Mouse (Mus musculus): ENCODE results near the gene Sh3bgrl2.

The Sh3bgrl2 gene

GRCm38 (mm10) chr9:83589680-83590467 is 41.7 kb downstream of the Sh3bgrl2 start:
- DNase-seq (ENCODE audit: low spot score in 2 of 2): no peak

- DNase-seq (ENCODE audit: low spot score in 2 of 2): no peak
These were observed 43.8 kb downstream of the Sh3bgrl2 start for GRCm38 (mm10) chr9:83591848-83592456.

GRCm38 (mm10) chr9:83593811-83594210 is 45.7 kb downstream of the Sh3bgrl2 start:
- DNase-seq (ENCODE audit: low spot score in 2 of 2): no peak

GRCm38 (mm10) chr9:83596132-83596531 is 48.0 kb downstream of the Sh3bgrl2 start:
- no peak for DNase-seq (ENCODE audit: low spot score in 2 of 2)

GRCm38 (mm10) chr9:83596646-83597481 is 48.7 kb downstream of the Sh3bgrl2 start:
- DNase-seq (ENCODE audit: low spot score in 2 of 2): no peak

- no peak for DNase-seq (ENCODE audit: low spot score in 2 of 2)
These were observed 49.9 kb downstream of the Sh3bgrl2 start for GRCm38 (mm10) chr9:83598047-83598446.

- DNase-seq (ENCODE audit: low spot score in 2 of 2): no peak
These were observed 51.4 kb downstream of the Sh3bgrl2 start for GRCm38 (mm10) chr9:83599505-83599904.

- no peak for DNase-seq (ENCODE audit: low spot score in 2 of 2)
These were observed 52.3 kb downstream of the Sh3bgrl2 start for GRCm38 (mm10) chr9:83600286-83601048.

GRCm38 (mm10) chr9:83602176-83602770 is 54.1 kb downstream of the Sh3bgrl2 start:
- no peak for DNase-seq (ENCODE audit: low spot score in 2 of 2)

- no peak for DNase-seq (ENCODE audit: low spot score in 2 of 2)
These were observed 55.0 kb downstream of the Sh3bgrl2 start for GRCm38 (mm10) chr9:83603159-83603558.

GRCm38 (mm10) chr9:83605886-83606640 is 57.9 kb downstream of the Sh3bgrl2 start:
- no peak for DNase-seq (ENCODE audit: low spot score in 2 of 2)

- no peak for DNase-seq (ENCODE audit: low spot score in 2 of 2)
These were observed 60.0 kb downstream of the Sh3bgrl2 start for GRCm38 (mm10) chr9:83608135-83608534.

GRCm38 (mm10) chr9:83609422-83610297 is 61.5 kb downstream of the Sh3bgrl2 start:
- DNase-seq (ENCODE audit: low spot score in 2 of 2): peak; percentile 68 to 83

- no peak for DNase-seq (ENCODE audit: low spot score in 2 of 2)
These were observed 67.9 kb downstream of the Sh3bgrl2 start for GRCm38 (mm10) chr9:83615912-83616585.

GRCm38 (mm10) chr9:83616586-83617081 is 68.5 kb downstream of the Sh3bgrl2 start:
- DNase-seq (ENCODE audit: low spot score in 2 of 2): no peak

- no peak for DNase-seq (ENCODE audit: low spot score in 2 of 2)
These were observed 75.3 kb downstream of the Sh3bgrl2 start for GRCm38 (mm10) chr9:83623455-83623854.

GRCm38 (mm10) chr9:83624193-83624592 is 76.1 kb downstream of the Sh3bgrl2 start:
- no peak for DNase-seq (ENCODE audit: low spot score in 2 of 2)

- DNase-seq (ENCODE audit: low spot score in 2 of 2): no peak
These were observed 77.0 kb downstream of the Sh3bgrl2 start for GRCm38 (mm10) chr9:83625085-83625484.
